Mouse (Mus musculus) CH12.LX (cell line): ENCODE data around the gene Smim6. TPM values are rescaled to one million over a fixed set of nuclear protein-coding genes. Genes with fewer than 3 reads are reported as not detected.

Experiments
- DNase-seq: peaks from one replicate; pipeline ENCODE4 v3.0.0-alpha.2; 2013; ENCODE audit errors: extremely low read depth
- H3K27ac ChIP-seq: 2 replicates; pipeline ENCODE4 v1.5.1; 2012; ENCODE audit warnings: low read depth, mild to moderate bottlenecking, control low read depth, moderate library complexity; ENCODE audit not compliant: insufficient read depth
- H3K27me3 ChIP-seq: replicated peaks from 2 replicates; pipeline ENCODE3; 2012; ENCODE audit warnings: inconsistent platforms
- H3K36me3 ChIP-seq, 2 experiments: replicated peaks in 1 of 2; 2 replicates each; pipeline versions ENCODE3 to v1.6.1; 2012; ENCODE audit warnings: inconsistent platforms in 1 of 2, low read length in 1 of 2, mild to moderate bottlenecking in 1 of 2, mixed read lengths in 1 of 2, moderate library complexity in 1 of 2; ENCODE audit not compliant: control insufficient read depth in 1 of 2, insufficient read depth in 1 of 2
- H3K4me1 ChIP-seq, 2 experiments: 2 replicates each; pipeline ENCODE4 v1.6.1; 2012; ENCODE audit warnings: inconsistent platforms in 1 of 2, moderate library complexity in 1 of 2; ENCODE audit not compliant: insufficient read depth in 2 of 2, control insufficient read depth in 1 of 2
- H3K4me2 ChIP-seq: 2 replicates; pipeline ENCODE4 v1.6.1; 2012; ENCODE audit warnings: low read depth, mild to moderate bottlenecking, control low read depth; ENCODE audit not compliant: poor library complexity, insufficient read depth, severe bottlenecking
- H3K4me3 ChIP-seq, 3 experiments: fragments of 150-350 bp in 1 of 3; sonication (generic) in 1 of 3; replicated peaks in 1 of 3; 2 replicates each; pipeline versions ENCODE3 to v1.5.1; 2011 to 2012; ENCODE audit warnings: low read depth in 2 of 3, low read length in 2 of 3, mild to moderate bottlenecking in 2 of 3, moderate library complexity in 2 of 3, control low read depth in 1 of 3, improper control_type of control experiment in 1 of 3, inconsistent platforms in 1 of 3, mixed read lengths in 1 of 3; ENCODE audit not compliant: poor library complexity in 1 of 3
- H3K79me2 ChIP-seq: replicated peaks from 2 replicates; pipeline ENCODE4 v1.6.1; 2012; ENCODE audit warnings: mild to moderate bottlenecking, moderate library complexity; ENCODE audit not compliant: control insufficient read depth, poor library complexity, insufficient read depth, severe bottlenecking; ENCODE audit errors: extremely low read depth
- H3K9ac ChIP-seq: 2 replicates; pipeline ENCODE4 v1.6.1; 2012; ENCODE audit warnings: low read depth, mild to moderate bottlenecking, control low read depth, moderate library complexity; ENCODE audit not compliant: insufficient read depth
- H3K9me3 ChIP-seq: replicated peaks from 2 replicates; pipeline ENCODE3; 2012; ENCODE audit warnings: low read length, inconsistent platforms, mixed read lengths
- CHD2 ChIP-seq: IDR thresholded peaks from 2 replicates; pipeline ENCODE4 v1.6.1; 2011; ENCODE audit warnings: low read length, improper control_type of control experiment
- CTCF ChIP-seq, 2 experiments: IDR thresholded peaks in 1 of 2; conservative IDR thresholded peaks in 1 of 2; 2 replicates each; pipeline ENCODE4 v1.5.1; 2011 to 2012; ENCODE audit warnings: low read depth in 2 of 2, low read length in 2 of 2, improper control_type of control experiment in 1 of 2, inconsistent platforms in 1 of 2, mild to moderate bottlenecking in 1 of 2, moderate library complexity in 1 of 2
- ELF1 ChIP-seq: IDR thresholded peaks from 2 replicates; pipeline ENCODE4 v1.6.1; 2014; ENCODE audit warnings: low read depth, mild to moderate bottlenecking, inconsistent platforms, low read length, improper control_type of control experiment
- ETS1 ChIP-seq: conservative IDR thresholded peaks from 2 replicates; pipeline ENCODE4 v1.6.1; 2012; ENCODE audit warnings: low read depth, mild to moderate bottlenecking, inconsistent platforms, low read length, improper control_type of control experiment, moderate library complexity
- IRF4 ChIP-seq: IDR thresholded peaks from 2 replicates; pipeline ENCODE4 v1.6.1; 2014; ENCODE audit warnings: low read depth, mild to moderate bottlenecking, inconsistent platforms, low read length, improper control_type of control experiment
- JUN ChIP-seq: IDR thresholded peaks from 2 replicates; pipeline ENCODE4 v1.6.1; 2011; ENCODE audit warnings: low read depth, mild to moderate bottlenecking, low read length, improper control_type of control experiment, moderate library complexity; ENCODE audit not compliant: insufficient read depth
- MAZ ChIP-seq: IDR thresholded peaks from 2 replicates; pipeline ENCODE4 v1.6.1; 2012; ENCODE audit warnings: low read depth, mild to moderate bottlenecking, inconsistent platforms, low read length, improper control_type of control experiment, moderate library complexity
- MXI1 ChIP-seq: IDR thresholded peaks from 2 replicates; pipeline ENCODE4 v1.6.1; 2011; ENCODE audit warnings: mild to moderate bottlenecking, low read depth, low read length, improper control_type of control experiment
- MYC ChIP-seq: IDR thresholded peaks from 2 replicates; pipeline ENCODE4 v1.6.1; 2011; ENCODE audit warnings: low read depth, mild to moderate bottlenecking, improper control_type of control experiment, low read length
- NELFE ChIP-seq: IDR thresholded peaks from 2 replicates; pipeline ENCODE4 v1.6.1; 2011; ENCODE audit warnings: low read depth, low read length, improper control_type of control experiment
- RCOR1 ChIP-seq: conservative IDR thresholded peaks from 2 replicates; pipeline ENCODE4 v1.6.1; 2012; ENCODE audit warnings: low read depth, mild to moderate bottlenecking, inconsistent platforms, low read length, improper control_type of control experiment
- SIN3A ChIP-seq: IDR thresholded peaks from 2 replicates; pipeline ENCODE4 v1.6.1; 2012; ENCODE audit warnings: low read length, improper control_type of control experiment, inconsistent platforms
- SMC3 ChIP-seq: IDR thresholded peaks from 2 replicates; pipeline ENCODE4 v1.6.1; 2011; ENCODE audit warnings: low read depth, low read length, improper control_type of control experiment
- TBP ChIP-seq: conservative IDR thresholded peaks from 2 replicates; pipeline ENCODE4 v1.6.1; 2011; ENCODE audit warnings: low read depth, low read length, improper control_type of control experiment
- UBTF ChIP-seq: IDR thresholded peaks from 2 replicates; pipeline ENCODE4 v1.6.1; 2012; ENCODE audit warnings: low read depth, mild to moderate bottlenecking, inconsistent platforms, low read length, improper control_type of control experiment, moderate library complexity
- USF2 ChIP-seq: conservative IDR thresholded peaks from 2 replicates; pipeline ENCODE4 v1.6.1; 2011; ENCODE audit warnings: low read depth, low read length, improper control_type of control experiment
- ZKSCAN1 ChIP-seq: IDR thresholded peaks from 2 replicates; pipeline ENCODE4 v1.6.1; 2012; ENCODE audit warnings: low read depth, inconsistent platforms, low read length, improper control_type of control experiment, borderline replicate concordance
- ZNF384 ChIP-seq: IDR thresholded peaks from 2 replicates; pipeline ENCODE4 v1.6.1; 2012; ENCODE audit warnings: low read depth, low read length, improper control_type of control experiment, inconsistent platforms
- dilution Hi-C: fragments of 300-500 bp; cut with MboI; formaldehyde crosslinking; loops from 2 replicates; pipeline ENCODE4 v1.14.3; 2020; ENCODE audit warnings: low sequenced_read_pairs; ENCODE audit not compliant: extremely low pct_unique_long_range_greater_than_20kb, extremely low pct_ligation_motif_present
- in situ Hi-C: fragments of 300-500 bp; cut with MboI; formaldehyde crosslinking; loops from 3 replicates; pipeline ENCODE4 v1.14.3; 2019; ENCODE audit warnings: low sequenced_read_pairs, low pct_ligation_motif_present, low pct_unique_long_range_greater_than_20kb, mixed read lengths
- polyA plus RNA-seq: library from polyadenylated mRNA; unstranded; fragments of >175 nt; gene quantifications from 2 replicates; pipeline ENCODE4 v1.2.1, GENCODE M21; 2012; ENCODE audit warnings: low read depth; ENCODE audit not compliant: insufficient read length
- total RNA-seq, 2 experiments: library from RNA; depleted of rRNA; stranded (reverse); fragments of 300-350 nt in 1 of 2; fragments of >200 nt in 1 of 2; gene quantifications; 2 replicates each; pipeline ENCODE4 v1.2.3; 2012 to 2014

Gene Smim6
- total RNA-seq (2012; rRNA removed) (0.21 and 0.29 TPM in 2 replicates), total RNA-seq (2014; rRNA removed) (not detected in 2 replicates), polyA plus RNA-seq (0.56 and 0.59 TPM in 2 replicates)

DNA sequence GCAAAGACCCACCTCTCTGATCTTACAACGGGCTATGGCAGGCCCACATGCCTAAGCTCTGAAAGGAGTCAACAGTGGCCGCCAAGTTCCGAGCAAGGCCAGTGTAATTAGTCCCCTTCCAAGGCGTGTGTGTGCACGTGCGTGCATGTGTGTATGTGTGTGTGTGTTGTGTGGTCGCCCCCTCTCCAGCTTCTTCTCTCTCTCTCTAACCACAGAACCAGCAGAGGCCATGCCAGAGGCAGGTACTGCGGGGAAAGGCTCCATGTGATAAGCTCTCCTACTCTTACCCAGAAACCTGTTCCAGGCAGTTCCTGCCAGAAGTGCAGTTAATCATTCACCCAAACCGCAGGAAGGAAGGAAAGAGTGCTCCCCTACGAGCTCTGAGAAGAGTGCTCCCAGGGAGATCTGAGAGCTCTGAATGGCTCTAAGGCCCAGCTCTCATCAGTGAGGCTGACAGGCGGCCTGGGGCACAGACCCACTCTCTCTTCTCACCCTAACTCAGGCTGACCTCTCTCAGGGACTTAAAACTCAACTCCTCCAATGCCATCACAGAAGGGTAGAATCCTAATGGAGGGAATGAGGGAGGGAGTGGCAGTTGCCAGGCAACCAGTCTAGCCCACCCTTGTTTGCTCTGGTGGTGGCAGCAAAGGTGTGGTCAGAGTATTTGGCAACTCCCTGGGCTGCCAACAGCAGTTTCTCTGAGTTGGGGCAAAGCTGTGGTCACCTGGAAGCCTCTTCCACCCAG lies at the start of gene Smim6:
Gene Smim6, plus strand, starts transcription at position 386 of the 745 bp plus-strand sequence.
- H3K27me3 ChIP-seq = no peaks in the 10 kb centered on the region
- no peak for DNase-seq
- no peak for TF ChIP-seq ZKSCAN1
- TF ChIP-seq MYC = no peak
- TF ChIP-seq CTCF (conservative IDR thresholded peaks at IDR 0.05 in 1 of 2, IDR thresholded peaks at IDR 0.05 in 1 of 2; ENCODE audit: low read depth in 2 of 2, low read length in 2 of 2) = no peak
- TF ChIP-seq MXI1 = no peak
- TF ChIP-seq USF2 = no peak
- no peak for TF ChIP-seq ETS1
- TF ChIP-seq RCOR1 = no peak
- no peak for TF ChIP-seq SIN3A
- TF ChIP-seq ZNF384 = no peak
- TF ChIP-seq SMC3 = no peak
- no peak for TF ChIP-seq TBP
- no peak for TF ChIP-seq CHD2
- TF ChIP-seq UBTF = no peak
- TF ChIP-seq MAZ = no peak
- no peak for TF ChIP-seq ELF1
- TF ChIP-seq JUN = no peak
- TF ChIP-seq IRF4 = no peak
- H3K4me3 ChIP-seq = no peak within 1 kb of the TSS
- in situ Hi-C loops = no loop called here
- no peak within 1 kb of the TSS for H3K27ac ChIP-seq
- H3K4me2 ChIP-seq = no peak within 1 kb of the TSS
- no peaks in the 10 kb centered on the region for H3K9me3 ChIP-seq
- peaks cover 54 to 89% of the 10 kb centered on the region in 2 experiments for H3K36me3 ChIP-seq
- H3K4me1 ChIP-seq = peaks cover 0 to 3% of the 10 kb centered on the region in 2 experiments; a peak in 2 of 4 replicates
- H3K79me2 ChIP-seq = no peaks in the 10 kb centered on the region
- H3K9ac ChIP-seq = no peak within 1 kb of the TSS
- dilution Hi-C loops = no loop called here

GRCm38 (mm10) chr11:115863895-115864294 lies 47.9 kb upstream of the Smim6 start:
- H3K4me1 ChIP-seq = peaks cover 3 to 4% of the 10 kb centered on the region in 2 experiments; a peak in 2 of 4 replicates
- in situ Hi-C loops (no loop called here), dilution Hi-C loops (no loop called here)
- no peak overlapping the region for H3K4me3 ChIP-seq
- H3K9ac ChIP-seq = no peak overlapping the region
- TF ChIP-seq MXI1 (no peak), CTCF (conservative IDR thresholded peaks at IDR 0.05 in 1 of 2, IDR thresholded peaks at IDR 0.05 in 1 of 2; ENCODE audit: low read depth in 2 of 2, low read length in 2 of 2) (peak; percentile 17 to 46; a peak in 2 of 4 replicates), NELFE (no peak)
- DNase-seq = no peak
- H3K4me2 ChIP-seq = no peak overlapping the region
- no peaks in the 10 kb centered on the region for H3K9me3 ChIP-seq
- peaks cover 76% of the 10 kb centered on the region for H3K27me3 ChIP-seq
- no peaks in the 10 kb centered on the region for H3K36me3 ChIP-seq
- no peaks in the 10 kb centered on the region for H3K79me2 ChIP-seq
- no peak overlapping the region for H3K27ac ChIP-seq
